Mouse (Mus musculus) forebrain, embryonic 14.5 days (tissue): ENCODE results near the gene Rhbg. TPM values are rescaled to one million over a fixed set of nuclear protein-coding genes. Genes with fewer than 3 reads are reported as not detected.

ENCODE experiments used
- ATAC-seq: fragments of 200-750 bp; cut with Nextera tagmentation; 2 replicates; pipeline ENCODE4 v1.8.0; 2017; ENCODE audit warnings: mild to moderate bottlenecking, moderate library complexity
- DNase-seq: peaks from one replicate; pipeline ENCODE4 v3.0.0-alpha.2; 2015; ENCODE audit warnings: low spot score
- H3K27ac ChIP-seq: fragments of 300-500 bp; sonication (generic); 2 replicates; pipeline ENCODE4 v1.5.1; 2014; ENCODE audit warnings: low read depth, mild to moderate bottlenecking, control low read depth, low read length, moderate library complexity
- H3K27me3 ChIP-seq: fragments of 300-500 bp; sonication (generic); replicated peaks from 2 replicates; pipeline ENCODE4 v1.6.1; 2014; ENCODE audit warnings: low read length, control low read depth, mixed read lengths; ENCODE audit not compliant: control insufficient read depth, insufficient read depth
- H3K36me3 ChIP-seq: fragments of 300-500 bp; sonication (generic); 2 replicates; pipeline ENCODE4 v1.6.1; 2014; ENCODE audit warnings: low read length, control low read depth; ENCODE audit not compliant: control insufficient read depth, insufficient read depth
- H3K4me1 ChIP-seq: fragments of 300-500 bp; sonication (generic); 2 replicates; pipeline ENCODE4 v1.6.1; 2014; ENCODE audit warnings: antibody characterized with exemption, low read length, control low read depth; ENCODE audit not compliant: control insufficient read depth, insufficient read depth
- H3K4me2 ChIP-seq: fragments of 300-500 bp; sonication (generic); 2 replicates; pipeline ENCODE4 v1.6.1; 2014; ENCODE audit warnings: mild to moderate bottlenecking, control low read depth, low read length
- H3K4me3 ChIP-seq: fragments of 300-500 bp; sonication (generic); 2 replicates; pipeline ENCODE4 v1.5.1; 2014; ENCODE audit warnings: low read depth, low read length, control low read depth
- H3K9ac ChIP-seq: fragments of 300-500 bp; sonication (generic); 2 replicates; pipeline ENCODE4 v1.6.1; 2014; ENCODE audit warnings: mild to moderate bottlenecking, low read length, control low read depth, moderate library complexity
- H3K9me3 ChIP-seq: fragments of 300-500 bp; sonication (generic); replicated peaks from 2 replicates; pipeline ENCODE4 v1.6.1; 2016; ENCODE audit warnings: low read length, control low read depth, mixed read lengths; ENCODE audit not compliant: control insufficient read depth
- WGBS: fragments of 180-500 bp; shearing (Covaris S2); extraction: QIAGEN DNeasy Blood & Tissue Kit; methylation state at CpG from one replicate; pipeline ENCODE4 v1.1.7; 2014; 5-methylcytosine and 5-hydroxymethylcytosine counted together
- microRNA-seq: library from miRNA; unstranded; fragments of <30 nt; microRNA quantifications from one replicate; pipeline ENCODE4, GENCODE M21; 2016
- polyA plus RNA-seq: library from polyadenylated mRNA; unstranded; fragments of >200 nt; fragmentation: Nextera tagmentation; extraction: Ambion mirVana; gene quantifications from 2 replicates; pipeline ENCODE4 v1.2.1, GENCODE M21; 2014

Rhbg gene
- polyA plus RNA-seq, 1 experiment from 2014 or later, result 0.25 TPM

DNA sequence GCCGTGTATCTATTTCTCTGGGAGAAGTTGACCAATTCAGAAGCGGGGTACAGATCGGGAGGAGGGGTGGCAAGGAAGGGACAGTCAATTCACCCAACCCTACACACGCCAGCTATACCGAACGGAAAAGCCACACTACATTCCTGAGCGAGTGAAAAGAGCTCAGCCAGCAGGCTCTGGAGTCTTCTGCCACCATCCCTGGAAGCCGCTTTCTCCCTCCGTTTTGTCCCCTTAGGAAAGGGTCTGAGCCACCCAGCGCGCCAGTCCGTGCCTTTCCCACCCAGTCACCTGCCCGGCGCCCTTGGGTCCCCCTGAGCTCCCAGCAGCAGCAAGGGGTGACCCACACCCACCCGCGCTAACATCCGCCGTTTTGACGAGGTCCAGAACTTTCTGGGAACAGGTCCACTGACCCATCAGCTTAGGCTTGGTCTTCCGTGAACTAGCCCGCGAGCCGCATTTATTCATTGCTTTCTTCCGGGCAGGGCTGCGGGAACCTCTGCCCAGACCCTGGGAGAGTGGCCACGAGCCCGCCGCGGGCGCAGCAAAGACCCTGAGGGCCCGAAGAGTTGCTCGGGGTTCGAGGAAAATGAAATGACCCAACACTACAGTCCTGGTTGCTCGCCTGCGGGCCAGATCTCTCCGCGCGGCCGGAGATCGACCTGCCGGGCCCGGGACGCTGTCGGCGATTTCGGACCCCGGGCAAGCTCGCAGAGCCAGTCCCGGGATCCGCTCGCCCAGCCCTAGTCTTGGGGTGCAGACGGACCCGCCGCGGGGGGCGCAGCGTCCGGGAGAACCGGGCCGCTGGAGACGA lies 54.1 kb downstream of the Rhbg start:
- Histone ChIP-seq H3K9me3 (no peaks in the 10 kb centered on the region), H3K4me2 (peak overlapping the region; percentile 98), H3K4me1 (peaks cover 46% of the 10 kb centered on the region), H3K27me3 (no peaks in the 10 kb centered on the region), H3K9ac (peak overlapping the region; percentile 100), H3K36me3 (no peaks in the 10 kb centered on the region), H3K27ac (peak overlapping the region; percentile 100), H3K4me3 (peak overlapping the region; percentile 56)
- WGBS, result under 1% methylated on average over 57 of the region's 61 CpGs
- peak; percentile 56 for DNase-seq
- ATAC-seq, result no peak

DNA sequence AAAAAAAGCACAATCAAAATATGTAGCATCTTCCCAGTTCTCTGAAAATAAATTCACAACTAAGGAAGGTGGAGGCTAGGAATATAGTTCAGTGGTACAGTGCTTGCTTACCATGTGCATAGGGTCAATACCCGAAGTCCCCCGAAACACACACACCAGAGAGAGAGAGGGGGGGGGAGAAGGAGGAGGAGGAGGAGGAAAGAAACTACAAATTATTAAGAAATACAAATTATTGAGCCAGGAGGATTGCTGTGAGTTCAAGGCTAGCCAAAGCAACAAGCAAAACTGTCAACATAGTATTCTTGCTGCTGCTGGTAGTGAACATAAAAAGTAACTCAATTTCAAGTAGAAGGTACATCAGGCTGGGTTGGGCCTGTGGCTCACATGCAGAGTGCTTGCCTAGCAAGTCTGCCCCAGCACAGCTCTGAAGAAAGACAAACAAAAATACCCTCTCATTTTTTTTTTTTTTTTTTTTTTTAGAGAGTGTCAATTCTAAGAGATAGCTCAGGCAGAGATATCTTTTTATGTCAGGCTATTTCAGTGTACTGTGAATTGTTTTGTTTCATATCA lies 54.9 kb downstream of the Rhbg start:
- 32% methylated on average over 2 of the region's 2 CpGs for WGBS
- H3K9me3 ChIP-seq, result no peaks in the 10 kb centered on the region
- ATAC-seq, result no peak
- peak overlapping the region; percentile 100 for H3K27ac ChIP-seq
- peaks cover 44% of the 10 kb centered on the region for H3K4me1 ChIP-seq
- peak overlapping the region; percentile 98 for H3K4me2 ChIP-seq
- peak; percentile 54 for DNase-seq
- peak overlapping the region; percentile 56; the same call in 1 of the 2 replicates for H3K4me3 ChIP-seq
- H3K9ac ChIP-seq, result peak overlapping the region; percentile 100
- no peaks in the 10 kb centered on the region for H3K27me3 ChIP-seq
- no peaks in the 10 kb centered on the region for H3K36me3 ChIP-seq

DNA sequence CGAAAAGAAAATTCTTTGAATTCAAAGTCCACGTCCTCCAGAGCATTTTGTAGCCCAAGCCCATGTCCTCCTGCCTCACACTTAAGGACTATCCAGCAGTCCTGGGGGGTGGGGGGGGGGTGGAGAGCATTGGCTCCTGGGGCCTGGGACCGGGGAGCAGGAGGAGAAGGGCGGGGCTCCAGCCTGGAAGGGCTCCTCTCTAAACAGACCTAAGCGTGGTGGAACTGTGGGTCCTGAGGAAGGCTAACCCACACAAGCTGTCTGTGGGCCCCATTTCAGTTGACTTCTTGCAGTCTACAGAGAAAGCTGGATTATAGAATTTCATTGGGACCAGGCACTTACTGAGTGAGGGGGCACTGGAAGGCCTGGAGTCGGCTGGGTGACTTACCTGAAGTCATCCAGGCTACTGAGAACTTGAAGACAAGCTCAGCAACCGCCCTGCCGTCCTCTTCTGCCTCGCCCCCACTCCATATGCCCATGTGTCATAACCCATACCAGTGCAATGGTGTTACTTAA lies 55.9 kb downstream of the Rhbg start:
- 5% methylated on average over 9 of the region's 9 CpGs for WGBS
- Histone ChIP-seq H3K4me3 (peak overlapping the region; percentile 1; the same call in 1 of the 2 replicates), H3K36me3 (no peaks in the 10 kb centered on the region), H3K4me1 (peaks cover 33% of the 10 kb centered on the region), H3K27me3 (no peaks in the 10 kb centered on the region), H3K9me3 (no peaks in the 10 kb centered on the region), H3K27ac (peak overlapping the region; percentile 100), H3K9ac (peak overlapping the region; percentile 50), H3K4me2 (peak overlapping the region; percentile 98)
- DNase-seq (peak; percentile 49), ATAC-seq (peak; percentile 40; the same call in 1 of the 2 replicates)

DNA sequence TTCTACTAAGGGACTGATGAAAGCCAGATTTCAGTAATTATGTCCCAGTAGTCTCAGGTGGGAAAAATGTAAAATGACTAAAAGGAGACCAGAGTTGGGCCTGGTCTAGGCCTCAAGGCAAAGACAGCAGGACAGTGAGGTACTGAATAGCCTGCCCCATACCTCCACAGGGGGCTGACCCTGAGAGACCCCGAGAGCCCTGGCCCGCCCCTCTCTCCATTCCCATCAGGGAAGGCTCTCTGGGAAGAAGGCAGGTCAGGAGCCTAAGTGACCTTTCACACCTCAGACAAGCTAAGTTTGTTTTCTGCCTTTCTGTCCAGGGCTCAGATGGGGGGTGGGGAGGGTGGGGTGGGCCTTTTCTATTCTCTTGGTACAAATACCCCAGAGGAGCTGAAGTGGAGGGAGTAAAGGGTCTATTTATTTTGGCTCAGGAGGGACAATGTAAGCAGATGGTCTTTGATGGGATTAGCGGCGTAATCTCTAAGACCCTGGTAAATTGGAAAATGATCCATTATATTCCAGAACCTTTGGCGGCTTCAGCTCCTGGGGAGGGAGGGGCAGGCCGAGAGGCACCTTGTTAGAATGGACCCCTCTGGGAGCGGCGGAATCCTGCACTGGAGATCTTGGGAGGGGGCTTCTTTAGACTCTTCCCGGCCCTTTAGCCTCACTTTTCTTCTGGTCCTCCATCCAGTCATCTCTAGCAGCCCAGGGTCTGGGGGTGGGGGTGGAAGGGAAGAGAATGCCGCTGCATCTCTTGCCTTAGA lies 56.6 kb downstream of the Rhbg start:
- H3K9me3 ChIP-seq, result no peaks in the 10 kb centered on the region
- WGBS, result 6% methylated on average over 10 of the region's 10 CpGs
- DNase-seq (peak; percentile 68), ATAC-seq (peak; percentile 27; the same call in 1 of the 2 replicates)
- H3K9ac ChIP-seq, result peak overlapping the region; percentile 50
- peak overlapping the region; percentile 98 for H3K4me2 ChIP-seq
- H3K36me3 ChIP-seq, result no peaks in the 10 kb centered on the region
- H3K4me1 ChIP-seq, result peaks cover 28% of the 10 kb centered on the region
- H3K27ac ChIP-seq, result peak overlapping the region; percentile 100
- peak overlapping the region; percentile 1; the same call in 1 of the 2 replicates for H3K4me3 ChIP-seq
- H3K27me3 ChIP-seq, result no peaks in the 10 kb centered on the region

Small RNAs within 50 kb of the gene (microRNA-seq; reads per million reads assigned to microRNA genes)
- gene Gm25641 (not detected), gene Mir3093 (24.2 reads per million, percentile 40 among the genes with 10 or more reads in this experiment), gene Mir9-1 (not detected)

Other genes with a start within 250 kb of the Rhbg start
- gene Hapln2, start 227.1 kb downstream of the Rhbg start, polyA plus RNA-seq, result 0.52 TPM in 1 of 2 replicates, not detected in the other
- 22.9 and 25.2 TPM in 2 replicates for gene Gpatch4, start 211.6 kb downstream of the Rhbg start, polyA plus RNA-seq
- gene Naxe, start 196.2 kb downstream of the Rhbg start, polyA plus RNA-seq, result 171 and 192 TPM in 2 replicates
- not detected in 2 replicates for gene Ttc24, start 176.4 kb downstream of the Rhbg start, polyA plus RNA-seq
- 7.6 and 8.1 TPM in 2 replicates for gene Iqgap3, start 172.7 kb downstream of the Rhbg start, polyA plus RNA-seq
- gene Mef2d, start 112.3 kb downstream of the Rhbg start, polyA plus RNA-seq, result 17.3 and 20.4 TPM in 2 replicates
- gene Gm38392, start 32.5 kb upstream of the Rhbg start, polyA plus RNA-seq, result 0.18 and 0.22 TPM in 2 replicates
- 7.4 and 9.1 TPM in 2 replicates for gene Tsacc, start 42.3 kb upstream of the Rhbg start, polyA plus RNA-seq
- gene Cct3, start 42.4 kb upstream of the Rhbg start, polyA plus RNA-seq, result 578 and 616 TPM in 2 replicates
- 57.5 and 63.4 TPM in 2 replicates for gene Glmp, start 70.3 kb upstream of the Rhbg start, polyA plus RNA-seq
- gene Tmem79, start 81.4 kb upstream of the Rhbg start, polyA plus RNA-seq, result 0.91 and 1.4 TPM in 2 replicates
- 36.0 and 44.8 TPM in 2 replicates for gene Smg5, start 81.6 kb upstream of the Rhbg start, polyA plus RNA-seq
- gene Paqr6, start 109.9 kb upstream of the Rhbg start, polyA plus RNA-seq, result 0.22 and 0.30 TPM in 2 replicates
- not detected in 2 replicates for gene Bglap3, start 118.0 kb upstream of the Rhbg start, polyA plus RNA-seq
- gene Bglap2, start 124.0 kb upstream of the Rhbg start, polyA plus RNA-seq, result not detected in 2 replicates
- gene Bglap, start 129.8 kb upstream of the Rhbg start, polyA plus RNA-seq, result not detected in 2 replicates
- 63.2 and 70.6 TPM in 2 replicates for gene Pmf1, start 155.6 kb upstream of the Rhbg start, polyA plus RNA-seq
- gene Slc25a44, start 170.4 kb upstream of the Rhbg start, polyA plus RNA-seq, result 30.8 and 36.1 TPM in 2 replicates
- 12.2 and 15.2 TPM in 2 replicates for gene Sema4a, start 206.5 kb upstream of the Rhbg start, polyA plus RNA-seq